ENCODE assay signal across 27 mouse cellular contexts in the genomic region with DNA sequence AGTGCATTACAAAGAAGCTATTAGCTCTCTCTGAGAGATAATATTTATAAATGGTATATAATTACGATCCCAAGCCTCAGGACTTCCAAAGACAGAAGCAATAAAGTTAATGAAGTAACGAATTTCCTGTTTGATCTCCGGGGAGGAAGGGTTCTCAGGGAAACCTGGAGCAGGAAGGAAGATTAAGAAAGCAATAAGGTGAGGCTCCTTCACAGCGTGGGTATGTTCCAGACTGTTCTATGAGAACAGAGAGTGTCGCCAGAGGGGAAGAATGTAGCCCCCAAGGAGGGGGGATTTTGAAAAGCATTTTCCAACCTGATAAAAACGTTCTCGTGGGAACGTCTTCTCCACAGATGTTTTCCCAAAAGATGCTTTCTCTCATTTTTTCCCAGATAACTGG. TPM values are rescaled to one million over a fixed set of nuclear protein-coding genes. Genes with fewer than 3 reads are reported as not detected.
DNase-seq lines count a peak whose midpoint lies in the region; ATAC-seq and TF ChIP-seq lines count a peak whose summit lies in the region.
"Had no signal": no experiment of that assay in that cellular context is flagged by ENCODE, and none has a peak within 500 bp of the region (broad histone marks: within the 10 kb centered on the region; RNA-seq: fewer than 3 reads in every experiment).

No protein-coding gene starts in this region.

- H3K4me3 ChIP-seq in kidney, embryonic 14.5 days (ENCODE audit: low read length): no peak overlapping the region
- no peak overlapping the region for H3K4me3 ChIP-seq in midbrain, postnatal 0 days (ENCODE audit: low read depth, low read length)
- no peak overlapping the region for H3K4me3 ChIP-seq in midbrain, embryonic 13.5 days (replicated peaks)
- H3K4me3 ChIP-seq in intestine, embryonic 15.5 days (replicated peaks): no peak overlapping the region
- H3K4me3 ChIP-seq: embryonic facial prominence, embryonic 12.5 days; heart, embryonic 15.5 days; hindbrain, embryonic 12.5 days; liver, embryonic 15.5 days; myocyte; stomach, embryonic 15.5 days had no signal

- no peaks in the 10 kb centered on the region for H3K36me3 ChIP-seq in kidney, embryonic 14.5 days (ENCODE audit: control insufficient read depth, insufficient read depth, low read length)
- H3K36me3 ChIP-seq in midbrain, postnatal 0 days (ENCODE audit: insufficient read depth, low read length): no peaks in the 10 kb centered on the region
- no peaks in the 10 kb centered on the region for H3K36me3 ChIP-seq in midbrain, embryonic 13.5 days
- H3K36me3 ChIP-seq in intestine, embryonic 15.5 days: no peaks in the 10 kb centered on the region
- H3K36me3 ChIP-seq: embryonic facial prominence, embryonic 12.5 days; forebrain, embryonic 10.5 days; heart, embryonic 10.5 days; heart, embryonic 15.5 days; hindbrain, embryonic 12.5 days; liver, embryonic 15.5 days; stomach, embryonic 15.5 days had no signal

- no peak overlapping the region for H3K27ac ChIP-seq in kidney, embryonic 14.5 days (ENCODE audit: low read depth, low read length)
- H3K27ac ChIP-seq in midbrain, postnatal 0 days (ENCODE audit: low read depth, low read length): no peak overlapping the region
- no peak overlapping the region for H3K27ac ChIP-seq in midbrain, embryonic 13.5 days
- H3K27ac ChIP-seq in intestine, embryonic 15.5 days: no peak overlapping the region; the same call in 1 of the 2 replicates
- H3K27ac ChIP-seq: embryonic facial prominence, embryonic 12.5 days; heart, embryonic 15.5 days; hindbrain, embryonic 12.5 days; hindbrain, postnatal 0 days; liver, embryonic 15.5 days; stomach, embryonic 15.5 days had no signal

- 0 out of 2 replicates have a peak overlapping the region, but pooled peaks have one; percentile 5 for H3K4me2 ChIP-seq in kidney, embryonic 14.5 days (replicated peaks; ENCODE audit: low read depth, low read length)
- no peak overlapping the region for H3K4me2 ChIP-seq in midbrain, postnatal 0 days (ENCODE audit: low read depth, low read length, poor library complexity, severe bottlenecking)
- no peak overlapping the region for H3K4me2 ChIP-seq in midbrain, embryonic 13.5 days (replicated peaks)
- H3K4me2 ChIP-seq in intestine, embryonic 15.5 days (replicated peaks): no peak overlapping the region
- H3K4me2 ChIP-seq: liver, embryonic 15.5 days had no signal

- ATAC-seq in kidney, embryonic 14.5 days (ENCODE audit: low FRiP score, low TSS enrichment): no peak
- ATAC-seq in midbrain, postnatal 0 days (ENCODE audit: low FRiP score): no peak
- ATAC-seq in midbrain, embryonic 13.5 days: no peak
- ATAC-seq in intestine, embryonic 15.5 days: peak; percentile 39; the same call in 1 of the 2 replicates
- ATAC-seq in erythroblast, adult 5-6 weeks (replicated peaks; ENCODE audit: low FRiP score, poor library complexity, severe bottlenecking): no peak
- ATAC-seq: forebrain, postnatal 0 days; hindbrain, postnatal 0 days; midbrain, embryonic 16.5 days had no signal

- WGBS in kidney, embryonic 14.5 days: 21% methylated on average over 8 of the region's 8 CpGs
- 48% methylated on average over 8 of the region's 8 CpGs for WGBS in midbrain, postnatal 0 days
- WGBS in midbrain, embryonic 13.5 days: 79% methylated on average over 8 of the region's 8 CpGs
- 21% methylated on average over 8 of the region's 8 CpGs for WGBS in intestine, embryonic 15.5 days

- no peaks in the 10 kb centered on the region for H3K9me3 ChIP-seq in kidney, embryonic 14.5 days (ENCODE audit: control insufficient read depth, low read length)
- H3K9me3 ChIP-seq in midbrain, postnatal 0 days (ENCODE audit: low read length): no peaks in the 10 kb centered on the region
- H3K9me3 ChIP-seq in midbrain, embryonic 13.5 days: no peaks in the 10 kb centered on the region
- no peaks in the 10 kb centered on the region for H3K9me3 ChIP-seq in intestine, embryonic 15.5 days
- H3K9me3 ChIP-seq: embryonic facial prominence, embryonic 12.5 days; forebrain, embryonic 10.5 days; heart, embryonic 10.5 days; heart, embryonic 15.5 days; hindbrain, embryonic 12.5 days; liver, embryonic 15.5 days; stomach, embryonic 15.5 days had no signal

- no peak overlapping the region for H3K9ac ChIP-seq in kidney, embryonic 14.5 days (ENCODE audit: low read depth, low read length)
- no peak overlapping the region for H3K9ac ChIP-seq in midbrain, postnatal 0 days (replicated peaks; ENCODE audit: low read length, poor library complexity, severe bottlenecking)
- H3K9ac ChIP-seq in midbrain, embryonic 13.5 days (replicated peaks): no peak overlapping the region
- H3K9ac ChIP-seq in intestine, embryonic 15.5 days: no peak overlapping the region
- H3K9ac ChIP-seq: embryonic facial prominence, embryonic 12.5 days; forebrain, postnatal 0 days; heart, embryonic 15.5 days; hindbrain, embryonic 12.5 days; liver, embryonic 15.5 days; lung, embryonic 14.5 days; stomach, embryonic 15.5 days had no signal

- no peak for TF ChIP-seq CTCF in midbrain, postnatal 0 days (IDR thresholded peaks at IDR 0.05)

- no peaks in the 10 kb centered on the region for H3K27me3 ChIP-seq in kidney, embryonic 14.5 days (ENCODE audit: control insufficient read depth, insufficient read depth, low read length)
- H3K27me3 ChIP-seq in midbrain, postnatal 0 days (ENCODE audit: insufficient read depth, low read length): no peaks in the 10 kb centered on the region
- H3K27me3 ChIP-seq in midbrain, embryonic 13.5 days: no peaks in the 10 kb centered on the region
- no peaks in the 10 kb centered on the region for H3K27me3 ChIP-seq in intestine, embryonic 15.5 days (replicated peaks)
- H3K27me3 ChIP-seq: embryonic facial prominence, embryonic 12.5 days; heart, embryonic 15.5 days; hindbrain, embryonic 12.5 days; liver, embryonic 15.5 days; stomach, embryonic 15.5 days had no signal

- H3K4me1 ChIP-seq in kidney, embryonic 14.5 days (ENCODE audit: control insufficient read depth, insufficient read depth, low read length): peaks cover 10% of the 10 kb centered on the region
- no peaks in the 10 kb centered on the region for H3K4me1 ChIP-seq in midbrain, postnatal 0 days (ENCODE audit: insufficient read depth, low read length)
- H3K4me1 ChIP-seq in midbrain, embryonic 13.5 days (replicated peaks): 0 out of 2 replicates have a peak, but pooled peaks cover 9% of the 10 kb centered on the region
- H3K4me1 ChIP-seq in intestine, embryonic 15.5 days (replicated peaks): 0 out of 2 replicates have a peak, but pooled peaks cover 5% of the 10 kb centered on the region
- H3K4me1 ChIP-seq: embryonic facial prominence, embryonic 12.5 days; hindbrain, embryonic 12.5 days; stomach, embryonic 15.5 days had no signal

- DNase-seq in kidney, postnatal 25 days: no peak
- DNase-seq in midbrain, postnatal 0 days (ENCODE audit: low spot score): peak; percentile 16
- DNase-seq in layer of hippocampus, postnatal 36 days: no peak
- DNase-seq: cerebellum, adult 11 months; cerebellum, adult 9-11 months; forebrain, postnatal 0 days; gastrocnemius, postnatal 14 days; kidney, adult 9 months; lung, postnatal 14 days; right cerebral cortex, postnatal 25 days; thymus, adult 18-20 months; thymus, postnatal 36 days had no signal

RNA-seq across cellular contexts. Expression of a gene that starts 48.9 kb away (rescaled TPM):
- polyA plus RNA-seq in kidney, embryonic 14.5 days (2014; fragmentation: Nextera tagmentation; extraction: Ambion mirVana): 60.4 and 65.6 TPM in 2 replicates
- total RNA-seq in midbrain, postnatal 0 days (2014; rRNA removed): 8.3 and 9.0 TPM in 2 replicates
- polyA plus RNA-seq in midbrain, postnatal 0 days (2015; fragmentation: Nextera tagmentation; extraction: Ambion mirVana): 16.1 and 19.0 TPM in 2 replicates
- 12.0 and 13.0 TPM in 2 replicates for polyA plus RNA-seq in midbrain, embryonic 13.5 days (2015; fragmentation: Nextera tagmentation; extraction: Ambion mirVana)
- polyA plus RNA-seq in intestine, embryonic 15.5 days (2015; fragmentation: Nextera tagmentation; extraction: Ambion mirVana): 44.5 and 47.8 TPM in 2 replicates
- total RNA-seq in erythroblast, adult 5-6 weeks (2015; ENCODE audit: low replicate concordance): 1,174 and 1,226 TPM in 2 replicates
- total RNA-seq in erythroblast, adult 5-6 weeks (2017; ENCODE audit: low replicate concordance): 299 and 335 TPM in 2 replicates
- total RNA-seq in layer of hippocampus, postnatal 36 days (2021): 10 to 100 TPM in 1 of 2 experiments, 1 to 10 TPM in 1; 8.9 to 10.2 TPM
